Mouse (Mus musculus) lung, embryonic 15.5 days (tissue): ENCODE measurements around the gene 4921539E11Rik. TPM values are rescaled to one million over a fixed set of nuclear protein-coding genes. Genes with fewer than 3 reads are reported as not detected.
A peak's percentile ranks its signal among the peaks of the same experiment; 100 is the strongest.

ENCODE experiments used
- ATAC-seq: fragments of 200-750 bp; cut with Nextera tagmentation; 2 replicates; pipeline ENCODE4 v1.8.0; 2017; ENCODE audit warnings: moderate number of reproducible peaks, borderline replicate concordance; ENCODE audit not compliant: low FRiP score, low TSS enrichment; ENCODE audit errors: extremely low read depth
- H3K27ac ChIP-seq: fragments of 300-500 bp; sonication (generic); 2 replicates; pipeline ENCODE4 v1.5.1; 2015; ENCODE audit warnings: moderate library complexity, mild to moderate bottlenecking, inconsistent platforms
- H3K27me3 ChIP-seq: fragments of 300-500 bp; sonication (generic); 2 replicates; pipeline ENCODE4 v1.6.1; 2015; ENCODE audit warnings: inconsistent platforms
- H3K36me3 ChIP-seq: fragments of 300-500 bp; sonication (generic); 2 replicates; pipeline ENCODE4 v1.6.1; 2015; ENCODE audit warnings: inconsistent platforms
- H3K4me1 ChIP-seq: fragments of 300-500 bp; sonication (generic); 2 replicates; pipeline ENCODE4 v1.6.1; 2015; ENCODE audit warnings: inconsistent platforms
- H3K4me2 ChIP-seq: fragments of 300-500 bp; sonication (generic); 2 replicates; pipeline ENCODE4 v1.6.1; 2015; ENCODE audit warnings: inconsistent platforms, mild to moderate bottlenecking, moderate library complexity
- H3K4me3 ChIP-seq: fragments of 300-500 bp; sonication (generic); 2 replicates; pipeline ENCODE4 v1.5.1; 2015; ENCODE audit warnings: mild to moderate bottlenecking, inconsistent platforms
- H3K9ac ChIP-seq: fragments of 300-500 bp; sonication (generic); 2 replicates; pipeline ENCODE4 v1.6.1; 2015; ENCODE audit warnings: inconsistent platforms
- H3K9me3 ChIP-seq: fragments of 300-500 bp; sonication (generic); 2 replicates; pipeline ENCODE4 v1.6.1; 2016; ENCODE audit warnings: inconsistent platforms
- whole genome bisulfite sequencing: fragments of 180-500 bp; shearing (Covaris S2); methylation state at CpG from one replicate; pipeline ENCODE4 v1.1.7; 2015; 5-methylcytosine and 5-hydroxymethylcytosine counted together
- polyA plus RNA-seq: library from polyadenylated mRNA; unstranded; fragments of >200 nt; fragmentation: Nextera tagmentation; extraction: Ambion mirVana; gene quantifications from 2 replicates; pipeline ENCODE4 v1.2.1, GENCODE M21; 2015

4921539E11Rik gene
- polyA plus RNA-seq, 1 experiment from 2014 or later = not detected

DNA sequence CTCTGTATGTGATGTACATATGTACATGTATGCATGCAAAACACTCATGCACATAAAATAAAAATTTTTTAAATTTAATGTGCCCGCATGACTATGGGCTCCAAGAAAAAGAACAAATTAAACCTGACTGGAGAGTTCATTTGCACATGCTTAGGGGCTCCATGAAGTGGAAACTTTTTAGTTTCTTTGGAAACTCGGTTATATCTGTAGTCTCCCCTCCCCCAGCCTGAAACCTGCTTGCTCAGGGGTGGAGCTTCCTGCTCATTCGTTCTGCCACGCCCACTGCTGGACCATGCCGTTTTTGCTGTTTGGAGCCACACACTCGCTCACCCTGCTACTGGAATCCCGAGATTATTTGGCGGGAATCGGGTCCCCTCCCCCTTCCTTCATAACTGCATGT lies 67.8 kb downstream of the 4921539E11Rik start:
- 21% methylated on average over 9 of the region's 9 CpGs for WGBS
- Histone ChIP-seq H3K27ac (no peak overlapping the region), H3K27me3 (no peaks in the 10 kb centered on the region), H3K36me3 (no peaks in the 10 kb centered on the region), H3K9me3 (no peaks in the 10 kb centered on the region), H3K4me1 (no peaks in the 10 kb centered on the region), H3K4me2 (0 out of 2 replicates have a peak overlapping the region, but pooled peaks have one; percentile 13), H3K9ac (no peak overlapping the region), H3K4me3 (no peak overlapping the region)
- no peak for ATAC-seq

DNA sequence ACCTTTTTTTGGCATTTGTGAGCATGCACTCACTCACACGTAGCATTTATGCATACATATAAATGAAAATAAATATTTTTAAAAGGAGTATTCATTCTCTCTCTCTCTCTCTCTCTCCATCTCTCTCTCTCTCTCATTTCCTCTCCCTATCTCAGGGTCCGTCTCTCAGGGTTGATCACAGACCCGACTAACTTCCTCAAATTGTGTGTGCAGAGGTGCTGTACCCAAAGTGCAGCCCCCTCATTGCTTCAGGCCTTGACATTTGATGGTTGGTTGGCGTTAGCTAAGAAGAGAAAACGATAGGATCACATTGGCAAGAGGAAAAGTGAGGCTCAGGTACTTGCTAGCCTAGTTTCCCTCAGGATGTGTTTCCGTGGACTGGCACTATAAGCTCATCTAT lies 68.9 kb downstream of the 4921539E11Rik start:
- Histone ChIP-seq H3K27ac (no peak overlapping the region), H3K4me2 (no peak overlapping the region), H3K9me3 (no peaks in the 10 kb centered on the region), H3K36me3 (no peaks in the 10 kb centered on the region), H3K4me1 (no peaks in the 10 kb centered on the region), H3K9ac (no peak overlapping the region), H3K27me3 (no peaks in the 10 kb centered on the region), H3K4me3 (no peak overlapping the region)
- ATAC-seq = no peak
- 64% methylated on average over 6 of the region's 6 CpGs for WGBS

DNA sequence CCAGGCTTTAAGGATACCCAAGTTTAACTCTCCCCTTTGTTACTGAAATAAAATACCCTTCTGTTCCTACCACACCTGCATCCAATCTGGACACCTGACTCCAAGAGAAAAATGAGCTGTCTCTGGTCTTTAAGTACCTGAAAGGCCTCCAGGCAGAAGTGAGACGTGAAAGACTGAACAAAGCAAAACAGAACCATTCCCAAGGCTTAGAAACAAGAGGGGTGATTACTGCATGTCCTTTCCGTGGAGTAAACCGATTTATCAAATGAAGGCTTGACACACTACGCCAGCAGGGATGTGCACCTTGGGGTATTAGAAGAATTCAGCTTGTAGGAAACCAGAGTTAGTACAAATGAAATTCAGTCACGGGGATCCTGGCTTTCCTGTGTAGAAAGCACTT lies 71.7 kb downstream of the 4921539E11Rik start:
- WGBS = 63% methylated on average over 5 of the region's 5 CpGs
- Histone ChIP-seq H3K9ac (no peak overlapping the region), H3K4me3 (no peak overlapping the region), H3K27ac (no peak overlapping the region), H3K4me1 (peaks cover 4% of the 10 kb centered on the region; the same call in 1 of the 2 replicates), H3K9me3 (no peaks in the 10 kb centered on the region), H3K4me2 (no peak overlapping the region), H3K27me3 (no peaks in the 10 kb centered on the region), H3K36me3 (no peaks in the 10 kb centered on the region)
- ATAC-seq = no peak

DNA sequence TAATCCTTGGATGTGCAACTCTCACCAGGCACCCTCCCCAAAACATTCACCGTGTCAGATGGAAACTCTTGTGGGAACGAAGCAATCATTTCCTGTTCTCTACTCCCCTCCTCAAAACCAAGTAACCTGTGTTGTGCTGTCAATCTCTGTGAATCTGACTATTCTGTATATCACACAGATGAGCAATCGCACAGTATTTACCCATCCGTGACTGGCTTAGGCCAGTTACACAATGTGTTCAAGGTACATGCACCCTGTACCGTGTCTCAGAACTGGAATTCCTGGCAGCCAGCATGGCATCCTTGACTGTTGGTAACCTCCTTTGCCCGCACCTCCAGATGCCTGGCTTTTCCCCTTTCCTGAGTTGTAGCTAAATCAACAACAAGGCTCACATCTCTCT lies 74.6 kb downstream of the 4921539E11Rik start:
- H3K36me3 ChIP-seq = no peaks in the 10 kb centered on the region; the same call in 1 of the 2 replicates
- H3K4me1 ChIP-seq = peaks cover 12% of the 10 kb centered on the region
- H3K9me3 ChIP-seq = no peaks in the 10 kb centered on the region
- H3K9ac ChIP-seq = no peak overlapping the region
- no peak overlapping the region for H3K4me2 ChIP-seq
- no peak for ATAC-seq
- 78% methylated on average over 6 of the region's 6 CpGs for WGBS
- no peak overlapping the region for H3K4me3 ChIP-seq
- H3K27ac ChIP-seq = no peak overlapping the region
- H3K27me3 ChIP-seq = no peaks in the 10 kb centered on the region

DNA sequence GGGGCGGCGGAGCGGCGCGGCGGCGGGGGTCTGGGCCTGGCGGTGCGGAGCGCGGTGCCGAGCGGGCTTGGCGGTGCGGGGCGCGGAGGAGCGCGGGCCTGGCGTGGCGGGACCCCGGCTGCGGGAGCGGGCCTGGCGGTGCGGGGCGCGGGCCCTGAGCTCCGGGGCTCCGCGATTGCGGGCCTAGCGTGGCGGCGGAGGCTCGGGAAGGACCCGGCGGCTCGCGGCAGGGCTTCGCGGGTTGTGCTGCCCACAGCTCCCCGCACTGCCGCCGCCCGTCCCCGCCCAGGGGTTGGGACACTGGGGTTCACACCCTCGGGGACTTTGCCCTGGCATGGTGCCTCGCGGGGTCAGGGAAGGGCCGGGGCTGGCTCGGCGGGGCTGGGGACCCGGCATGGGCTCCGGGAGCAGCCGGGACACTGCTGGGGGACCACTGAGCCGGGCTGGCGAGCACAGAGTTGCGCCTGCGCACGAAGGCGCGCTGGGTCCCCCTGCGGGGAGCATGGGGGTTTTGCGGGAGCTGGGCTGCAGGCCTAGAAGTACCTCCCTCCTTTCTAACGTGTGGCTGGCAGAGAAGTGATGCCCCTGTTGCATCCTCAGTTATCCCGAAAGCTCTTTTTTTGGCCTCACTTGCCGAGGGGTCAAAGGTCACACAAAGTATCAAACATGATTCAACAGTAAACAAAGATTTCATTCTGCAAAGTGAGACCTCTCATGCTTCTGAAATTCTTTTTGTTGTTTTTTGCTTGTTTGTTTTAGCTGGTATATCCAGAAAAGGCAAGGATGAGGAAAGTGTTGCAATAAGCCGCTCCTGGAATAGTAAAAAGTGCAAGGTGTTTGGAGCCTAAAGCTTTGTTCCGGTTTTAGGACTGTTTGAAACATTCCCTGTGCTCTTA lies 75.5 kb downstream of the 4921539E11Rik start, which contains the start of gene Slc35d1:
Slc35d1 (minus strand) TSS at position 240 of the 896 bp plus-strand sequence.
- 1% methylated on average over 69 of the region's 70 CpGs for WGBS
- H3K4me3 ChIP-seq = peak within 1 kb of the TSS; percentile 86
- H3K9ac ChIP-seq = peak within 1 kb of the TSS; percentile 87
- peak; percentile 93 for ATAC-seq
- H3K27me3 ChIP-seq = no peaks in the 10 kb centered on the region
- H3K4me1 ChIP-seq = peaks cover 12% of the 10 kb centered on the region
- H3K9me3 ChIP-seq = no peaks in the 10 kb centered on the region
- peak within 1 kb of the TSS; percentile 67 for H3K4me2 ChIP-seq
- peak within 1 kb of the TSS; percentile 97 for H3K27ac ChIP-seq
- no peaks in the 10 kb centered on the region; the same call in 1 of the 2 replicates for H3K36me3 ChIP-seq

DNA sequence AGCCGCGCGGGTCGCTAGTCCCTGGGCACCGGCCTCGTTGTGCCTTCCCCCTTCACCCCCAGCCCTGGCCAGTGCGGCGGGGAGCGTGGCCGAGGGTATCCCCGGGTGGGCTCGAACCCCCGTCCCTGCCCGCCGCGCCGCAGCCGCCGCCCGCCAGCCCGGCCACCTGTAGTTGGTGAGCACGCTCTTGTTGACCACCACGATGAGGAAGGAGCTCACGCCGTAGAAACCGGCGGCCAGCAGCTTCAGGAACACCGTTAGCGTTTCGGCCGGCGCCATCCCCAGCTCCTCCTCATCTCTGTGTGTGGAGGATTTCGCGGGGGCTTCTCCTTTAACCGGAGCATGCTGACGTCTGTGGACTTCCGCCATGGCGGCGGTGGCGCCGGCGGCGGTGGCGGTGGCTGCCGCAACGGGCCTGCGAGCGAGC lies 76.2 kb downstream of the 4921539E11Rik start:
- H3K27me3 ChIP-seq = no peaks in the 10 kb centered on the region
- H3K27ac ChIP-seq = peak overlapping the region; percentile 97
- under 1% methylated on average over 48 of the region's 48 CpGs for WGBS
- ATAC-seq = peak; percentile 76; the same call in 1 of the 2 replicates
- H3K9me3 ChIP-seq = no peaks in the 10 kb centered on the region
- peak overlapping the region; percentile 87 for H3K9ac ChIP-seq
- H3K4me1 ChIP-seq = peaks cover 12% of the 10 kb centered on the region
- H3K4me3 ChIP-seq = peak overlapping the region; percentile 86
- peaks cover 6% of the 10 kb centered on the region; the same call in 1 of the 2 replicates for H3K36me3 ChIP-seq
- H3K4me2 ChIP-seq = peak overlapping the region; percentile 67

DNA sequence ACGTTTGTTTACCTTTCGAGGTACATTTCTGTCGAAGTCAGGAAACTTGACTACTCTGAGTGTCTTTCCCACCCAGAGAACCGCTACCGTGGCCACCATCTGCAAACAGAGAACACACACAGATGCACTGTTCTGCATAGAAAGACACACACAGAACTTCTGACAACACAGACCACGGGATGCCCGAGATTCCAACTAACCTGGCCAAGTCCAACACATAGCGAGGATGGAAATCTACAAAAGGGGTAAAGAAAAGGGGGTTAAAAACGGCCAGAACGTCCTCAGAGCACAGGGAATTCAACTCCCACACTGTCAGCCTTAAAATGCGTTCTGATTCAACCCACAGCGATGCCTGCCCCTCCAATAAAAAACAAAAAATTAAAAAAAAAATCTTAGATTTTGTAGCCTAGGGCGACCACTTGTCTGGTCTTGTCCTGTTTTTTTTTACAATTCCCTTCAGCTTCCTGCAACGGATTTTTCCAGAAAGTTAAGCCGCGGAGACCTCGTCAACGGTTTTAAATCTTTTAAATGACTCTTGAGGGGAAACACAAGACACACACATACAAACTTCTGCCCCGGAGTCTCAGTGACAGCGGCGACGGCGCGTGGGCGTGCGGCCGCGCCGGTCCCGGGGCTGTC lies 76.7 kb downstream of the 4921539E11Rik start:
- Histone ChIP-seq H3K4me1 (peaks cover 12% of the 10 kb centered on the region), H3K4me3 (peak overlapping the region; percentile 86), H3K4me2 (peak overlapping the region; percentile 67), H3K9me3 (no peaks in the 10 kb centered on the region), H3K27ac (peak overlapping the region; percentile 97), H3K36me3 (peaks cover 9% of the 10 kb centered on the region; the same call in 1 of the 2 replicates), H3K27me3 (no peaks in the 10 kb centered on the region), H3K9ac (peak overlapping the region; percentile 87)
- WGBS = 2% methylated on average over 30 of the region's 30 CpGs
- ATAC-seq = no peak

DNA sequence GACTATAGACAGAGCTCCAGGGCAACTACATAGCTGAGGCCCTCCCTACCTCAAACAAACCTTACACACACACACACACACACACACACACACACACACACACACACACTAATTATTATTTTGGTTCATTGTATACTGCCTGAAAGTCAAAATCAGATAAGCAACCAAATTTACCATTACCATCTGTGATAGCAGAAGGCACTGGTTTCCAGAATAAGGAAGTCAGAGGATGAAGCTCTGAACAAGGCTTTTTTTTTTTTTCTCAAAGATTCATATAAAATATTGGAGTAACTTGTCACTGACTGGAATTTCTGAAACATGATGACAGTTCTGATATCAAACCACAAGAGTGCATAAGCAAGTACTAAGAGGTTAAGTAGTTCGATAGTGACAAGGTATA lies 82.1 kb downstream of the 4921539E11Rik start:
- Histone ChIP-seq H3K36me3 (peaks cover 12% of the 10 kb centered on the region; the same call in 1 of the 2 replicates), H3K27me3 (no peaks in the 10 kb centered on the region), H3K9ac (no peak overlapping the region), H3K4me3 (no peak overlapping the region), H3K4me2 (no peak overlapping the region), H3K4me1 (peaks cover 5% of the 10 kb centered on the region; the same call in 1 of the 2 replicates), H3K9me3 (no peaks in the 10 kb centered on the region), H3K27ac (no peak overlapping the region)
- 87% methylated on average over 1 of the region's 1 CpGs for WGBS
- no peak for ATAC-seq

DNA sequence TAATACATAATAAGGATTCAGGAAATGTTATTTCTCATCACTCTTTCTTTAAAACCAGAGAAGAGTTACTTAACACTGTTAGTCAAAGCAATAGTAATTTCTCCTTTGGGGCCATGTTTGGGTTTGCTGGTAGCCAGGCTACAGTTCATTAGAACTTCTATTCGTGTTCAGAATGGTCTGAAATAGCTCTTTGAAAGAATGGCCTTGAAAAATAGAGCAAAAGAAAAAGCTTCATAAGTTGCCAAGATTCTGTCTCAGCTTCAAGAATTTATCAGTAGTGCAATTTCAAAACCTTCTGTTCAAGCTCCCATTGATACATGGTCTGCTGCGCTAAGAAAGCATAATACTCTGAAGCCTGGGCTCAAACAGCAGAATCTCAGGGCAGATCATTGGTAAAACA lies 87.0 kb downstream of the 4921539E11Rik start:
- Histone ChIP-seq H3K36me3 (peaks cover 13% of the 10 kb centered on the region), H3K27me3 (no peaks in the 10 kb centered on the region), H3K27ac (no peak overlapping the region), H3K4me1 (no peaks in the 10 kb centered on the region), H3K4me2 (no peak overlapping the region), H3K9ac (no peak overlapping the region), H3K4me3 (no peak overlapping the region), H3K9me3 (no peaks in the 10 kb centered on the region)
- WGBS = 70% methylated on average over 2 of the region's 2 CpGs
- no peak for ATAC-seq

DNA sequence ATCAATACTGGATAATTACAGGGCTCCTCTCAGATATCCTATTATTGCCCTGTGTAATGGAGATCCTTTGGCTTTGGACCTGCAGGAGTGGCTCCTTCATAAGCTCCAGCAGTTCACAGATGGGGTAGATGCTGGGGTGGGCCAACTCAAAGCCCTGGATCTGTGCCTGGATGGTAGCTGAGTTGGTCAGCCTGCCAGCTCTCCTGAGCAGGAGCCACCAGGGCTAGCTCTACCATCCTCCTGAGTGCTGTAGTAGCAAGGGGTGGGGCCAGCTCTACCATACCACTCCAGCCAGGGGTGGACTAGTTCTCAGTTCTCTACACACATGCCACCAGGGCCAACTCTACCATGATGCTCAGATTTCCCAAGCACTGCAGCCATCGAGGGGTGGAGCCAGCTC lies 90.6 kb downstream of the 4921539E11Rik start:
- Histone ChIP-seq H3K4me2 (no peak overlapping the region), H3K4me1 (no peaks in the 10 kb centered on the region), H3K9ac (no peak overlapping the region), H3K27me3 (no peaks in the 10 kb centered on the region), H3K9me3 (no peaks in the 10 kb centered on the region), H3K36me3 (peaks cover 13% of the 10 kb centered on the region), H3K27ac (no peak overlapping the region), H3K4me3 (no peak overlapping the region)
- ATAC-seq = no peak
- 80% methylated on average over 1 of the region's 1 CpGs for WGBS

DNA sequence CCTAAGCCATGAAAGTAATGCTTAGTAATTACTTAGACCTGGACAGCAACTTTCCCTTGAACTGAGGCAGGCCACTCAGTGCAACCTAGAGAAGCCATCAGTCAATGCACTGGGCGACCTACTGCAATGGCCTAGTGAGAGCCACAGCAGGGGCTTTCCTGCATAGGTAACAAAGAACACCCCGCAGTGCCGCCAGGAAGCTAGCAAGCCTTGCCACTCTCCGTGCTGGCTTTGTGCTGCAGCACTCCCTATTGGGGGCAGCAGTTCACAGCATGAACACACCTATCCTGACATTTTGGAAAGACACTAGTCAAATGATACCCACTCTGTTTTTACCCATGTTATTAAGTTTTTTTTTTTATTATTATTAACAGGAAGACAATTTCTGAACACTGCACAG lies 91.6 kb downstream of the 4921539E11Rik start:
- Histone ChIP-seq H3K27me3 (no peaks in the 10 kb centered on the region), H3K9me3 (no peaks in the 10 kb centered on the region), H3K4me3 (no peak overlapping the region), H3K4me2 (no peak overlapping the region), H3K4me1 (no peaks in the 10 kb centered on the region), H3K9ac (no peak overlapping the region), H3K27ac (no peak overlapping the region), H3K36me3 (peaks cover 13% of the 10 kb centered on the region)
- ATAC-seq = no peak
- 49% methylated on average over 4 of the region's 4 CpGs for WGBS

DNA sequence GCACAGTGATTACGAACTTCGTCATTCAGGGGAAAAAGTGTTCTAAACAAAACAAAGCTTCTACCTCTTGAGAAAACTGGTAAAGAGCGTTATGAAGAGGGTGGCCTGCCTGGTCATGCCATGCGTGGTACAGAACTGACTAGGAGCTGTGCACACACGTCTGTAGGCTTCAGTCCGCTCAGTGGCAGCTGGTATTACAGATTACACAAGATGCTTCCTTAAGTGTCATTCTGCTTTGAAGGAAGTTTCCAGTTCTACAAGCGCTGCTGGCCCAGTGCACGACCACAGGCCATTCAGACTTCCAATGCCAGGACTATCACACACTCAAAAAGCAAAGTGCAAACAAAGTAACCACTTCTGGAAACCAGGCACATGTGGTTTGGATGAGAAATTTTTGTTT lies 93.3 kb downstream of the 4921539E11Rik start:
- no peaks in the 10 kb centered on the region for H3K27me3 ChIP-seq
- no peaks in the 10 kb centered on the region for H3K4me1 ChIP-seq
- H3K27ac ChIP-seq = no peak overlapping the region
- H3K36me3 ChIP-seq = peaks cover 16% of the 10 kb centered on the region
- H3K4me3 ChIP-seq = no peak overlapping the region
- H3K9ac ChIP-seq = no peak overlapping the region
- H3K9me3 ChIP-seq = no peaks in the 10 kb centered on the region
- 67% methylated on average over 8 of the region's 8 CpGs for WGBS
- no peak overlapping the region for H3K4me2 ChIP-seq
- no peak for ATAC-seq
